Mouse (Mus musculus): ENCODE data around the gene Ccr7.

DNA sequence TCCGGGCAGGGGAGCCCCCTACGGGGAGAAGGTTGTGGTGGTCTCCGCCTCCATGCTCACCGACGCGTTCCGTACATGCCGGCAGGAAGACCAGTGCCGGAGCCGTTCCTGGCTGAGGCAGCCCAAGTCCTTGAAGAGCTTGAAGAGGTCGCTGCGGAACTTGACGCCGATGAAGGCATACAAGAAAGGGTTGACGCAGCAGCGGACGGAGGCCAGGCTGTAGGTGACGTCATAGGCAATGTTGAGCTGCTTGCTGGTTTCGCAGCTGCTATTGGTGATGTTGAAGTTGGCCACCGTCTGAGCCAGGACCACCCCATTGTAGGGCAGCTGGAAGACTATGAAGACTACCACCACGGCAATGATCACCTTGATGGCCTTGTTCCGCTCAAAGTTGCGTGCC, 9.9 kb downstream of the Ccr7 start:
- TF ChIP-seq FLI1 (IDR thresholded peaks at IDR 0.05; ENCODE audit: low read length) (no peak), GATA1 (IDR thresholded peaks at IDR 0.05; ENCODE audit: borderline replicate concordance, low read length) (no peak)

Measured in megakaryocyte, embryonic 14.5 days (primary cell).